ENCODE assay signal across 13 mouse cellular contexts in genomic region chr2:166322668-166323043, GRCm38 (mm10).
A peak's percentile ranks its signal among the peaks of the same experiment; 100 is the strongest.
DNase-seq lines count a peak whose midpoint lies in the region; ATAC-seq lines count a peak whose summit lies in the region.
"Had no signal": no experiment of that assay in that cellular context is flagged by ENCODE, and none has a peak within 500 bp of the region (broad histone marks: within the 10 kb centered on the region; RNA-seq: fewer than 3 reads in every experiment).

No protein-coding gene starts in this region.

- intact Hi-C loops in left cerebral cortex, postnatal 14 days (cut with DNase I), result no loop called here

- H3K9ac ChIP-seq in heart, embryonic 11.5 days (ENCODE audit: low read depth, low read length), result no peak overlapping the region
- H3K9ac ChIP-seq in midbrain, embryonic 11.5 days (ENCODE audit: low read length), result no peak overlapping the region
- H3K9ac ChIP-seq in intestine, embryonic 16.5 days (ENCODE audit: low read depth, low read length), result no peak overlapping the region
- H3K9ac ChIP-seq: forebrain, postnatal 0 days; liver, embryonic 14.5 days had no signal

- H3K27me3 ChIP-seq in heart, embryonic 11.5 days (ENCODE audit: control insufficient read depth, insufficient read depth, low read length), result no peaks in the 10 kb centered on the region
- peaks cover 79% of the 10 kb centered on the region for H3K27me3 ChIP-seq in midbrain, embryonic 10.5 days (ENCODE audit: low read depth, poor library complexity, severe bottlenecking)
- H3K27me3 ChIP-seq in midbrain, embryonic 11.5 days (ENCODE audit: control insufficient read depth, insufficient read depth, low read length), result peaks cover 24% of the 10 kb centered on the region
- no peaks in the 10 kb centered on the region for H3K27me3 ChIP-seq in intestine, embryonic 16.5 days (replicated peaks; ENCODE audit: control insufficient read depth, insufficient read depth, low read length)

- H3K4me1 ChIP-seq in heart, embryonic 11.5 days (ENCODE audit: control insufficient read depth, insufficient read depth, low read length), result peaks cover 27% of the 10 kb centered on the region
- H3K4me1 ChIP-seq in midbrain, embryonic 10.5 days, result peaks cover 19% of the 10 kb centered on the region
- H3K4me1 ChIP-seq in midbrain, embryonic 11.5 days (ENCODE audit: control insufficient read depth, insufficient read depth, low read length), result peaks cover 4% of the 10 kb centered on the region; the same call in 1 of the 2 replicates
- H3K4me1 ChIP-seq in intestine, embryonic 16.5 days (ENCODE audit: control insufficient read depth, insufficient read depth, low read length), result peaks cover 18% of the 10 kb centered on the region

- no peaks in the 10 kb centered on the region for H3K36me3 ChIP-seq in heart, embryonic 11.5 days (ENCODE audit: control insufficient read depth, insufficient read depth, low read length)
- no peaks in the 10 kb centered on the region for H3K36me3 ChIP-seq in midbrain, embryonic 10.5 days
- no peaks in the 10 kb centered on the region for H3K36me3 ChIP-seq in midbrain, embryonic 11.5 days (ENCODE audit: control insufficient read depth, insufficient read depth, low read length)
- H3K36me3 ChIP-seq in intestine, embryonic 16.5 days (ENCODE audit: control insufficient read depth, insufficient read depth, low read length), result no peaks in the 10 kb centered on the region

- no peak overlapping the region for H3K4me2 ChIP-seq in heart, embryonic 11.5 days
- no peak overlapping the region for H3K4me2 ChIP-seq in midbrain, embryonic 11.5 days
- no peak overlapping the region for H3K4me2 ChIP-seq in intestine, embryonic 16.5 days (ENCODE audit: low read depth, low read length)

- WGBS in heart, embryonic 11.5 days (ENCODE audit: insufficient replicate concordance), result 26% methylated on average over 6 of the region's 6 CpGs
- 79% methylated on average over 6 of the region's 6 CpGs for WGBS in midbrain, embryonic 10.5 days
- 86% methylated on average over 6 of the region's 6 CpGs for WGBS in midbrain, embryonic 11.5 days
- 46% methylated on average over 6 of the region's 6 CpGs for WGBS in intestine, embryonic 16.5 days

- H3K4me3 ChIP-seq in heart, embryonic 11.5 days (ENCODE audit: low read depth, low read length), result no peak overlapping the region
- H3K4me3 ChIP-seq in midbrain, embryonic 10.5 days, result no peak overlapping the region
- no peak overlapping the region for H3K4me3 ChIP-seq in midbrain, embryonic 11.5 days (ENCODE audit: low read depth, low read length)
- no peak overlapping the region for H3K4me3 ChIP-seq in intestine, embryonic 16.5 days (ENCODE audit: low read length)

- no peak for ATAC-seq in heart, embryonic 11.5 days (replicated peaks; ENCODE audit: insufficient number of reproducible peaks, low FRiP score, low TSS enrichment)
- ATAC-seq in midbrain, embryonic 11.5 days (ENCODE audit: low FRiP score), result no peak
- peak; percentile 24; the same call in 1 of the 2 replicates for ATAC-seq in intestine, embryonic 16.5 days
- ATAC-seq: forebrain, postnatal 0 days had no signal

- H3K9me3 ChIP-seq in heart, embryonic 11.5 days (replicated peaks; ENCODE audit: control insufficient read depth, low read length), result no peaks in the 10 kb centered on the region
- H3K9me3 ChIP-seq in midbrain, embryonic 10.5 days (replicated peaks), result no peaks in the 10 kb centered on the region
- H3K9me3 ChIP-seq in midbrain, embryonic 11.5 days (ENCODE audit: control insufficient read depth, low read length), result no peaks in the 10 kb centered on the region
- no peaks in the 10 kb centered on the region for H3K9me3 ChIP-seq in intestine, embryonic 16.5 days (ENCODE audit: control insufficient read depth, low read length)

- peak overlapping the region; percentile 42; the same call in 1 of the 2 replicates for H3K27ac ChIP-seq in heart, embryonic 11.5 days (ENCODE audit: low read depth, low read length)
- 0 out of 2 replicates have a peak overlapping the region, but pooled peaks have one; percentile 9 for H3K27ac ChIP-seq in midbrain, embryonic 10.5 days (replicated peaks)
- no peak overlapping the region for H3K27ac ChIP-seq in midbrain, embryonic 11.5 days (ENCODE audit: low read depth, low read length)
- peak overlapping the region; percentile 43 for H3K27ac ChIP-seq in intestine, embryonic 16.5 days (ENCODE audit: low read length)
- H3K27ac ChIP-seq: liver, embryonic 14.5 days; macrophage had no signal

- DNase-seq in heart, adult 9 months (ENCODE audit: low spot score in 2 of 2), result no peak
- no peak for DNase-seq in midbrain, embryonic 10.5 days (ENCODE audit: low spot score)
- no peak for DNase-seq in midbrain, embryonic 11.5 days (ENCODE audit: low spot score, missing footprints)
- DNase-seq in yolk sac, embryonic 10.5 days (ENCODE audit: low spot score), result peak; percentile 50
- DNase-seq in left cerebral cortex, postnatal 14 days (ENCODE audit: low spot score in 2 of 2), result no peak
- DNase-seq in thymus, postnatal 4 days, result no peak
- DNase-seq: adrenal gland, postnatal 10 days; cerebellum, postnatal 14 days; forebrain, postnatal 0 days had no signal
